Mouse (Mus musculus) E14TG2a.4 (cell line): ENCODE data around the gene Polr3k.
A peak's percentile ranks its signal among the peaks of the same experiment; 100 is the strongest.

Experiments used
- H3K27me3 ChIP-seq: 2 replicates; pipeline ENCODE4 v1.6.1; 2014; ENCODE audit warnings: low read length, control low read depth; ENCODE audit not compliant: insufficient read depth
- H3K36me3 ChIP-seq: 2 replicates; pipeline ENCODE4 v1.6.1; 2014; ENCODE audit warnings: low read length, control low read depth; ENCODE audit not compliant: insufficient read depth
- H3K4me1 ChIP-seq: replicated peaks from 2 replicates; pipeline ENCODE4 v1.6.1; 2014; ENCODE audit warnings: low read depth, low read length, control low read depth
- H3K4me3 ChIP-seq: replicated peaks from 2 replicates; pipeline ENCODE4 v1.5.1; 2014; ENCODE audit warnings: mild to moderate bottlenecking, low read length
- H3K9me3 ChIP-seq: 2 replicates; pipeline ENCODE4 v1.6.1; 2014; ENCODE audit warnings: low read length, control low read depth
- CTCF ChIP-seq: conservative IDR thresholded peaks from 2 replicates; pipeline ENCODE4 v1.5.1; 2014; ENCODE audit warnings: low read length
- NANOG ChIP-seq: IDR thresholded peaks from 2 replicates; pipeline ENCODE4 v1.6.1; 2014; ENCODE audit warnings: borderline replicate concordance, low read length, mixed read lengths
- POU5F1 ChIP-seq: IDR thresholded peaks from 2 replicates; pipeline ENCODE4 v1.6.1; 2014; ENCODE audit warnings: low read length, borderline replicate concordance

Polr3k gene

DNA sequence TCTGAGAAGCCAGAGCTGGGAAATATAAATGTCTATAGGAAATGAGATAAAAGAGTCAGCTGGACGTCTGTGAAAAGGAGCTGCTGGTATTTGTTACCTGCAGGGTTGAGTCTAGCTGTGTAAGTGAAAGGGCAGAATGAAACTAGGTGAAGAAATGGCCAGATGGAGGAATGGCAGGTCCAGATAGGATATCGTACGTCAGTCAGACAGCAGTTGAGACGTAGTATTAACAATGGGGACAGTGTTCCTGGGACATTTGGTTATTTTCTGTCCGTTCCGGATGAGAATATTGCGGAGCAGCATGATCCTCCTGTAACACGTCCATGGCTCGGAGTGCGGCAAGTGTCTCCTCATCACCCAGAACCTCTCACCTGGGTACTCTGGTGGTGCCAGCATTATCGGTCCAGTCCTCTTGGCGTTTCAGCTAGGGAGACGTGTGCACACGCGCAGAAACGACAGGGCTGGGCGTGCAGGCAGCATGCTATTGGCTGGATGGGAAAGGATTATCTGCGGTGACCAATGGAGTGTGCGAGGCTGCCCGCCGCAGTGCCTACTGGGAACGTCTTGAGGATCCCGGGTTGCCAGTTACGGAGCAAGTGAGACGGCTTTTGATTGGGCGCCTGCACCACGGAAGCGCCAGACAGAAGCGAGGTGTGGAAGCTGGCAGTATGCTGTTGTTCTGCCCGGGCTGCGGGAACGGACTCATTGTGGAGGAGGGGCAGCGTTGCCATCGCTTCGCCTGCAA lies at the start of gene Polr3k:
Polr3k (plus strand) TSS at position 547 of the 745 bp plus-strand sequence.
- Histone ChIP-seq H3K4me3 (peak within 1 kb of the TSS; percentile 89), H3K27me3 (no peaks in the 10 kb centered on the region), H3K4me1 (peaks cover 21% of the 10 kb centered on the region), H3K9me3 (no peaks in the 10 kb centered on the region), H3K36me3 (peaks cover 16% of the 10 kb centered on the region)
- TF ChIP-seq CTCF = no peak
- TF ChIP-seq NANOG = no peak
- TF ChIP-seq POU5F1 = no peak

DNA sequence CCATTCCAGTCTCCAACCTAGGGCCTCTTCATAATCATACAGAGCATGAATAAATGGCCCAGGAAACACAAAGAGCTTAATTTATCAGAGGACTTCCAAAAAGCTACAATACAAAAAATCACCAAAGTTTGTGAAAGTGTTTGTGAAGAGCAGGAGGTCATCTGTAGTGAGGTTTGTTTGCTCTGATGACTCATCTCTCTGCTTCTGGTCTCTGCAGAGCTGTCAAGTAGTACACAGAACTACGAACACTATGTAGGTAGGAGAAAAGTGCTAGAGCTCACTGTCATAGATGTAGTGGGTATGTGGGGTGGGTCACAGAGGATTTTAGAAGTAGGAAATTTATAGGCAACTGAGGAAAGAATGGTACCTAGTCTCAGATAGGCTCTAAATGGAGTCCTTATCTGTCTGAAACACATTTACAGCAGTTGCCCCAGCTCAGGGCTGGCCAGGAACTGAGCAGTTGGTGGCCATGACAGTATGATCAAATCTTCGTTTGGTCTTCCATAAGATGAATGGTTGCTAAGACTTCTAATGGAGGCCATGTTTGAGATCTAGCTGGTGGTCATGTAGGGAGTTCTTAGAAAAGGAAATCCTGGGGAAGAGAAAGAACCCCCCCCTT lies 35.0 kb upstream of the Polr3k start:
- Histone ChIP-seq H3K27me3 (0 out of 2 replicates have a peak, but pooled peaks cover 3% of the 10 kb centered on the region), H3K36me3 (no peaks in the 10 kb centered on the region), H3K4me1 (no peaks in the 10 kb centered on the region), H3K4me3 (no peak overlapping the region), H3K9me3 (no peaks in the 10 kb centered on the region)
- TF ChIP-seq POU5F1 (no peak), NANOG (no peak), CTCF (no peak)

DNA sequence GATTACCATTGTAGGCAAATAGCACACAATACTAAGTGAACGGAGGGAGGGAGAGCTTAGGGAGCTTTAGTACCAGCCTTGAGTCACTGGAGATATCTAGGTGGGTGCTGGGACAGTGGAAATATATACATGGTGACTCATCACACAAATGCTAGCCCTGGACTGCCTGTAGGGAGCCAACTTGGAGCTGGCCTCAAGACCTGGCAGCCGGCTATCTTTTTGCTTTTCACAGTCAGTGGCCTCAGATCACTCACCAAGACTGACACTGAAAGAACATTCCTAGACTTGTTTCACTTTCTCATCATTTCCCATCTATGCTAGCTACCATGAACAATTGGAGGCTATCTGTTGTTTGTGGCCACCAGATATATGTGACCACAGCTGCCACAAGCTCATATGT lies 31.4 kb upstream of the Polr3k start:
- TF ChIP-seq NANOG = no peak
- no peak for TF ChIP-seq POU5F1
- TF ChIP-seq CTCF = no peak
- H3K4me3 ChIP-seq = no peak overlapping the region
- no peaks in the 10 kb centered on the region for H3K9me3 ChIP-seq
- peaks cover 5% of the 10 kb centered on the region for H3K4me1 ChIP-seq
- H3K36me3 ChIP-seq = no peaks in the 10 kb centered on the region
- H3K27me3 ChIP-seq = 0 out of 2 replicates have a peak, but pooled peaks cover 3% of the 10 kb centered on the region

DNA sequence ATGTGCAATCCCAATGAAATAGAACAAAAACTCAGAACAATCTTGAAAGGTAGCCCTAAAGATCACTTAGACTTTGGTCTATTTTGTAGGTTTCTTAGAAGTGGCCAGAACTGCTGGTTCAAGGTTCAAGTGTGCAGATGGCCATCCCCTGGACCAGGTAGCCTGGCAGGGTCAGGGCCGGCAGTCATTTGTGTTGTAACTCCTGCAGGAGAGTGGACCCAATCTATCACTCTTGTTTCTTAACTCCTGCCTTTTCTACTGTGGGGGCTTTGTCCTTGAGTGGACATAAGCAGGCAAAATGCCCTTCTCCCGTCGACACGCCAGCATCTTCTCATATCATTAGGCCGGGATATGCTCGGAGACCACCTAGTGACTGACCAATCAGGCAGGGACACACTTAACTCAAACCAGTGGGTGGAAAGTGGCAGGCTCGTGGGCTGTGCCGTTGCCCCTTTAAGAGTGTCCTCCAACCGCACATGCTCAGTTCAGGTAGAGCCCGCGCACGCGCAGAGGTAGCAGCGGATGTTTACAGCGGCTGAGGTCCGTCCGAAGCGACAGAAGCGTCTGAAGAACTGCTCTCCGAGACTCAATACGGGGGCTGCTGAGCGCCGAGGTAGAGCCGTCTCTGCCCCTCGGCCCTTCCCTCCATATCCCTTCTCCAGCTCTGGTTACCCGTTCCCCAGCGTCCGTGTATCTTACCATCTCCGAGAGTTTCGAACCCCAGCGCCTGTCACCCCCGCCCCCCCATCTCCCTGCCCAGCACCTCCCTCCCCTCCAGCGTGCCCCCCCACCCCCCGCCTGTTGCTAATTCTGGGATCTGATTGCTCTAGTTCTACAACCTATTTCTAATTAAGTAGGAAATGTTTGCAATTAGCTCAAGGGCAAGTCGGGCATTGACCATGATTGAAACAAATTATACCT lies 26.5 kb upstream of the Polr3k start, which contains the start of gene Pcmtd2:
Pcmtd2 (plus strand) TSS at position 483 of the 921 bp plus-strand sequence.
- peak within 1 kb of the TSS; percentile 79 for H3K4me3 ChIP-seq
- peaks cover 4% of the 10 kb centered on the region for H3K36me3 ChIP-seq
- no peaks in the 10 kb centered on the region for H3K9me3 ChIP-seq
- peaks cover 17% of the 10 kb centered on the region for H3K4me1 ChIP-seq
- 0 out of 2 replicates have a peak, but pooled peaks cover 1% of the 10 kb centered on the region for H3K27me3 ChIP-seq
- no peak for TF ChIP-seq NANOG
- TF ChIP-seq POU5F1 = no peak
- no peak for TF ChIP-seq CTCF

DNA sequence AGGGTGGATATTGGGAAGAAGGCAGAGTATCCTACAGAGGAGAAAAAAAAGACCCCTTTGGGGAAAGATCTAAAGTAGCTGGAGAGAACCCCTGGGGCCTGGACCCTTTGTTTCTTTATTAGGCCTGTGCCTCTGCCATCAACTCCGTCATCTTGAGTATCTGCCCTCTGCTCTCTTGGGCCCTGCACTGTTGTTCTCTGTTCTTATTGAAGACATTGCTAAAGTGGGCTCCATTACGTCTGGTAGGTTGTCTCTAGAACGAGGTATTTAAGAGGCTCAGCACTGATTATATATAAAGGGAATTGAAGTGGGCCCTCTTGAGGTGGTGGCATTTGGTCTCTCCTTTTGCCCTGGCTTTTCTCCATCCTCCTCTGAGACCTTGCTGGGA lies 25.9 kb upstream of the Polr3k start:
- Histone ChIP-seq H3K9me3 (no peaks in the 10 kb centered on the region), H3K4me3 (peak overlapping the region; percentile 79)
- TF ChIP-seq CTCF = no peak
- peak; percentile 42; the same call in 1 of the 2 replicates for TF ChIP-seq NANOG
- no peak for TF ChIP-seq POU5F1

GRCm38 (mm10) chr2:181845709-181846394 lies 18.3 kb upstream of the Polr3k start:
- Histone ChIP-seq H3K27me3 (no peaks in the 10 kb centered on the region), H3K9me3 (no peaks in the 10 kb centered on the region), H3K4me3 (no peak overlapping the region), H3K4me1 (0 out of 2 replicates have a peak, but pooled peaks cover 7% of the 10 kb centered on the region), H3K36me3 (peaks cover 32% of the 10 kb centered on the region)
- TF ChIP-seq CTCF (no peak), POU5F1 (no peak), NANOG (no peak)

More for the DNA sequence above, 25.9 kb upstream of the Polr3k start:
- Histone ChIP-seq H3K36me3 (peaks cover 5% of the 10 kb centered on the region), H3K4me1 (peaks cover 17% of the 10 kb centered on the region), H3K27me3 (no peaks in the 10 kb centered on the region)

DNA sequence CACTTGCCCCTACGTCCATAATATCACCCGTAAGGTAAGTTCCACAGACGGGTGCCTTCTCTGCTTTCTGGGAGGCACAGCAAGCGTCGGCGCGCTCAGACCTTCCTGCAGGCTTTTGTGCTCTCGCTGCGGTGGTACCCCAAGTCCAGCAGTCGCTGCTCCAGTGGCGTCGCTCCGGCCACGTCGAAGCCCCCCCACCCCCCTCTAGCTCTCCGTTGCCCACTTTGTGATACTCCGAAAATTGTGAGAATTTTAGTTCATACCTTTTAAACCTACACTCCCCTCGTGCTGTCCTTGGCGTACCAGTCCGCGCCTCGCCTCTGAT lies 361 bp downstream of the Polr3k start:
- Histone ChIP-seq H3K4me1 (peaks cover 21% of the 10 kb centered on the region), H3K27me3 (no peaks in the 10 kb centered on the region), H3K9me3 (no peaks in the 10 kb centered on the region), H3K4me3 (peak overlapping the region; percentile 89), H3K36me3 (peaks cover 21% of the 10 kb centered on the region)
- TF ChIP-seq CTCF = no peak
- no peak for TF ChIP-seq POU5F1
- TF ChIP-seq NANOG = no peak

DNA sequence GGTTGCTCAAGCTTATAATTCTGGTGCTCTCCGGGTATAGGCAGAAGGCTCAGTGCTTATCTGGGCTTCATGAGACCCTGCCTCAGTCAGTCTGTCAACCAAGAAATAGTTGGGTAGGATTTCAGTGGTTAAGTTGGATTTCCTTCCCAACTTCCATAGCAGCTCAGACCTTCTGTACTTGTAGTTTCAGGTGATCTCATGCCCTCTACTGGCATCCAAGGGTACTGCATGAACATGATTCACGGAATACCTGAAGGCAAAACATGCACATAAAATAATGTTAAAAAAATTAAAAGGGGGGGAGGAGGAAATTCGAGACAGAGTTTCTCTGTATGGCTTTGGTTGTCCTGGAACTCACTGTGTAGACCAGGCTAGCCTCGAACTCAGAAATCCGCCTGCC lies 2.8 kb downstream of the Polr3k start:
- H3K27me3 ChIP-seq = no peaks in the 10 kb centered on the region
- H3K4me1 ChIP-seq = peaks cover 21% of the 10 kb centered on the region
- TF ChIP-seq POU5F1 (no peak), CTCF (peak; percentile 79)
- peaks cover 32% of the 10 kb centered on the region for H3K36me3 ChIP-seq
- H3K4me3 ChIP-seq = no peak overlapping the region
- no peaks in the 10 kb centered on the region for H3K9me3 ChIP-seq
